Mouse (Mus musculus): ENCODE measurements around the gene Brcc3. TPM values are rescaled to one million over a fixed set of nuclear protein-coding genes. Genes with fewer than 3 reads are reported as not detected.
A peak's percentile ranks its signal among the peaks of the same experiment; 100 is the strongest.

Brcc3 gene
- 10 to 100 TPM; 24.0 to 32.5 (median 31.1) TPM for total RNA-seq (2022)

- DNase-seq: peak; percentile 87
Measured at GRCm38 (mm10) chrX:75415936-75416785, at the start of gene Brcc3, which contains the start of the genes Cmc4 and Mtcp1. TSS of gene Brcc3 (plus strand) at chrX:75416628. TSS of gene Cmc4 (minus strand) at chrX:75416584. TSS of gene Mtcp1 (minus strand) at chrX:75416588.

- peak; percentile 25 for DNase-seq
Measured at GRCm38 (mm10) chrX:75370197-75370596, 46.2 kb upstream of the Brcc3 start.

- no peak for DNase-seq
Measured at GRCm38 (mm10) chrX:75372666-75373425, 43.6 kb upstream of the Brcc3 start.

GRCm38 (mm10) chrX:75376815-75377214 lies 39.6 kb upstream of the Brcc3 start:
- DNase-seq: no peak

GRCm38 (mm10) chrX:75381176-75381575 lies 35.3 kb upstream of the Brcc3 start:
- no peak for DNase-seq

- no peak for DNase-seq
Measured at GRCm38 (mm10) chrX:75381699-75382098, 34.7 kb upstream of the Brcc3 start.

- peak; percentile 45 for DNase-seq
Measured at GRCm38 (mm10) chrX:75382195-75382771, 34.1 kb upstream of the Brcc3 start, which contains the start of the genes Fundc2 and F8. TSS of gene Fundc2 (plus strand) at chrX:75382399. TSS of gene F8 (minus strand) at chrX:75382615.

- DNase-seq: no peak
Measured at GRCm38 (mm10) chrX:75399471-75399870, 17.0 kb upstream of the Brcc3 start.

GRCm38 (mm10) chrX:75402668-75403067 lies 13.8 kb upstream of the Brcc3 start:
- DNase-seq: no peak

GRCm38 (mm10) chrX:75403350-75403749 lies 13.1 kb upstream of the Brcc3 start:
- no peak for DNase-seq

GRCm38 (mm10) chrX:75409711-75410110 lies 6.7 kb upstream of the Brcc3 start:
- DNase-seq: no peak

GRCm38 (mm10) chrX:75454597-75454996 lies 38.2 kb downstream of the Brcc3 start:
- no peak for DNase-seq

- DNase-seq: peak; percentile 30
Measured at GRCm38 (mm10) chrX:75475182-75475644, 58.8 kb downstream of the Brcc3 start.

GRCm38 (mm10) chrX:75489886-75490285 lies 73.5 kb downstream of the Brcc3 start:
- no peak for DNase-seq

Other genes with a start within 250 kb of the Brcc3 start
- gene Fundc2, start 34.2 kb upstream of the Brcc3 start, total RNA-seq (2022): 100 to 1,000 TPM in 1 of 4 experiments, 10 to 100 TPM in 3; 71.5 to 114 (median 80.3) TPM
- 10 to 100 TPM in 3 of 4 experiments, 1 to 10 TPM in 1; 6.8 to 14.8 (median 12.1) TPM for gene F8, start 34.0 kb upstream of the Brcc3 start, total RNA-seq (2022)
- 10 to 100 TPM; 11.1 to 12.9 (median 12.1) TPM for gene Cmc4, start within 50 bp of the Brcc3 start, total RNA-seq (2022)
- 10 to 100 TPM in 3 of 4 experiments, 1 to 10 TPM in 1; 7.6 to 17.4 (median 14.2) TPM for gene Mtcp1, start within 50 bp of the Brcc3 start, total RNA-seq (2022)
- gene Vbp1, start 97.7 kb downstream of the Brcc3 start, total RNA-seq (2022): 10 to 100 TPM; 41.8 to 62.4 (median 52.3) TPM
- 1 to 10 TPM; 1.3 to 2.1 (median 1.7) TPM for gene Rab39b, start 161.6 kb downstream of the Brcc3 start, total RNA-seq (2022)